Mouse (Mus musculus) bone marrow, adult 2 months (tissue): ENCODE data around the gene Ccnt1.

Experiments used
- CTCF ChIP-seq: fragments of 200-500 bp; IDR thresholded peaks from 2 replicates; pipeline ENCODE4 v1.5.1; 2011; ENCODE audit warnings: low read length, control low read depth; ENCODE audit not compliant: control insufficient read depth, insufficient read depth
- POLR2A ChIP-seq: fragments of 200-500 bp; IDR thresholded peaks from 2 replicates; pipeline ENCODE4 v1.6.1; 2011; ENCODE audit warnings: low read depth, mild to moderate bottlenecking, control low read depth, low read length, borderline replicate concordance; ENCODE audit not compliant: control insufficient read depth

- no peak for TF ChIP-seq CTCF
- TF ChIP-seq POLR2A = no peak
Observed at GRCm38 (mm10) chr15:98509387-98509786, 61.3 kb downstream of the Ccnt1 start.
